Mouse (Mus musculus): ENCODE data around the gene Wfdc6b. TPM values are rescaled to one million over a fixed set of nuclear protein-coding genes. Genes with fewer than 3 reads are reported as not detected.

Wfdc6b gene
- polyA plus RNA-seq, 1 experiment from 2014 or later: not detected

- Histone ChIP-seq H3K27ac (ENCODE audit: low read depth, low read length) (no peak overlapping the region), H3K9me3 (ENCODE audit: control insufficient read depth, low read length) (no peaks in the 10 kb centered on the region), H3K4me2 (replicated peaks; ENCODE audit: low read depth, low read length) (no peak overlapping the region), H3K4me1 (replicated peaks; ENCODE audit: control insufficient read depth, insufficient read depth, low read length) (no peaks in the 10 kb centered on the region), H3K4me3 (ENCODE audit: low read depth, low read length) (no peak overlapping the region), H3K36me3 (ENCODE audit: control insufficient read depth, insufficient read depth, low read length) (no peaks in the 10 kb centered on the region), H3K9ac (ENCODE audit: low read depth, low read length) (no peak overlapping the region), H3K27me3 (ENCODE audit: control insufficient read depth, insufficient read depth, low read length) (no peaks in the 10 kb centered on the region)
- 97% methylated on average over 3 of the region's 3 CpGs for WGBS
- ATAC-seq (ENCODE audit: low FRiP score) (no peak), DNase-seq (ENCODE audit: low spot score) (no peak)
Observed at GRCm38 (mm10) chr2:164603482-164603881, 9.8 kb upstream of the Wfdc6b start.

GRCm38 (mm10) chr2:164604411-164604810 lies 8.9 kb upstream of the Wfdc6b start:
- Histone ChIP-seq H3K36me3 (ENCODE audit: control insufficient read depth, insufficient read depth, low read length) (no peaks in the 10 kb centered on the region), H3K4me1 (replicated peaks; ENCODE audit: control insufficient read depth, insufficient read depth, low read length) (no peaks in the 10 kb centered on the region), H3K9me3 (ENCODE audit: control insufficient read depth, low read length) (no peaks in the 10 kb centered on the region), H3K9ac (ENCODE audit: low read depth, low read length) (no peak overlapping the region), H3K27ac (ENCODE audit: low read depth, low read length) (no peak overlapping the region), H3K4me2 (replicated peaks; ENCODE audit: low read depth, low read length) (no peak overlapping the region), H3K27me3 (ENCODE audit: control insufficient read depth, insufficient read depth, low read length) (no peaks in the 10 kb centered on the region), H3K4me3 (ENCODE audit: low read depth, low read length) (no peak overlapping the region)
- DNase-seq (ENCODE audit: low spot score) (no peak), ATAC-seq (ENCODE audit: low FRiP score) (no peak)
- WGBS: 92% methylated on average over 8 of the region's 8 CpGs

GRCm38 (mm10) chr2:164608781-164609180 lies 4.5 kb upstream of the Wfdc6b start:
- 82% methylated on average over 6 of the region's 6 CpGs for WGBS
- DNase-seq (ENCODE audit: low spot score) (no peak), ATAC-seq (ENCODE audit: low FRiP score) (no peak)
- H3K9me3 ChIP-seq (ENCODE audit: control insufficient read depth, low read length): no peaks in the 10 kb centered on the region
- no peaks in the 10 kb centered on the region for H3K4me1 ChIP-seq (replicated peaks; ENCODE audit: control insufficient read depth, insufficient read depth, low read length)
- no peaks in the 10 kb centered on the region for H3K27me3 ChIP-seq (ENCODE audit: control insufficient read depth, insufficient read depth, low read length)
- H3K36me3 ChIP-seq (ENCODE audit: control insufficient read depth, insufficient read depth, low read length): no peaks in the 10 kb centered on the region
- H3K4me3 ChIP-seq (ENCODE audit: low read depth, low read length): no peak overlapping the region
- no peak overlapping the region for H3K27ac ChIP-seq (ENCODE audit: low read depth, low read length)
- no peak overlapping the region for H3K4me2 ChIP-seq (replicated peaks; ENCODE audit: low read depth, low read length)
- H3K9ac ChIP-seq (ENCODE audit: low read depth, low read length): no peak overlapping the region

- Histone ChIP-seq H3K4me1 (replicated peaks; ENCODE audit: control insufficient read depth, insufficient read depth, low read length) (no peaks in the 10 kb centered on the region), H3K9me3 (ENCODE audit: control insufficient read depth, low read length) (no peaks in the 10 kb centered on the region), H3K4me2 (replicated peaks; ENCODE audit: low read depth, low read length) (no peak overlapping the region), H3K36me3 (ENCODE audit: control insufficient read depth, insufficient read depth, low read length) (no peaks in the 10 kb centered on the region), H3K27me3 (ENCODE audit: control insufficient read depth, insufficient read depth, low read length) (no peaks in the 10 kb centered on the region), H3K4me3 (ENCODE audit: low read depth, low read length) (no peak overlapping the region), H3K9ac (ENCODE audit: low read depth, low read length) (no peak overlapping the region), H3K27ac (ENCODE audit: low read depth, low read length) (no peak overlapping the region)
- ATAC-seq (ENCODE audit: low FRiP score): no peak
- WGBS: 87% methylated on average over 3 of the region's 3 CpGs
- no peak for DNase-seq (ENCODE audit: low spot score)
Observed at GRCm38 (mm10) chr2:164615386-164615785, 2.1 kb downstream of the Wfdc6b start.

GRCm38 (mm10) chr2:164619050-164619449 lies 5.7 kb downstream of the Wfdc6b start:
- H3K4me3 ChIP-seq (ENCODE audit: low read depth, low read length): no peak overlapping the region
- no peaks in the 10 kb centered on the region for H3K4me1 ChIP-seq (replicated peaks; ENCODE audit: control insufficient read depth, insufficient read depth, low read length)
- DNase-seq (ENCODE audit: low spot score): no peak
- no peaks in the 10 kb centered on the region for H3K9me3 ChIP-seq (ENCODE audit: control insufficient read depth, low read length)
- H3K36me3 ChIP-seq (ENCODE audit: control insufficient read depth, insufficient read depth, low read length): no peaks in the 10 kb centered on the region
- 77% methylated on average over 5 of the region's 5 CpGs for WGBS
- no peak overlapping the region for H3K4me2 ChIP-seq (replicated peaks; ENCODE audit: low read depth, low read length)
- ATAC-seq (ENCODE audit: low FRiP score): no peak
- no peak overlapping the region for H3K27ac ChIP-seq (ENCODE audit: low read depth, low read length)
- no peak overlapping the region for H3K9ac ChIP-seq (ENCODE audit: low read depth, low read length)
- no peaks in the 10 kb centered on the region for H3K27me3 ChIP-seq (ENCODE audit: control insufficient read depth, insufficient read depth, low read length)

GRCm38 (mm10) chr2:164621775-164622174 lies 8.5 kb downstream of the Wfdc6b start:
- no peaks in the 10 kb centered on the region for H3K27me3 ChIP-seq (ENCODE audit: control insufficient read depth, insufficient read depth, low read length)
- no peak overlapping the region for H3K4me3 ChIP-seq (ENCODE audit: low read depth, low read length)
- ATAC-seq (ENCODE audit: low FRiP score): no peak
- no peak overlapping the region for H3K4me2 ChIP-seq (replicated peaks; ENCODE audit: low read depth, low read length)
- no peaks in the 10 kb centered on the region for H3K4me1 ChIP-seq (replicated peaks; ENCODE audit: control insufficient read depth, insufficient read depth, low read length)
- no peak for DNase-seq (ENCODE audit: low spot score)
- no peaks in the 10 kb centered on the region for H3K9me3 ChIP-seq (ENCODE audit: control insufficient read depth, low read length)
- no peaks in the 10 kb centered on the region for H3K36me3 ChIP-seq (ENCODE audit: control insufficient read depth, insufficient read depth, low read length)
- no peak overlapping the region for H3K9ac ChIP-seq (ENCODE audit: low read depth, low read length)
- no peak overlapping the region for H3K27ac ChIP-seq (ENCODE audit: low read depth, low read length)
- WGBS: 82% methylated on average over 4 of the region's 4 CpGs

- Histone ChIP-seq H3K27ac (ENCODE audit: low read depth, low read length) (no peak overlapping the region), H3K9ac (ENCODE audit: low read depth, low read length) (no peak overlapping the region), H3K4me2 (replicated peaks; ENCODE audit: low read depth, low read length) (no peak overlapping the region), H3K36me3 (ENCODE audit: control insufficient read depth, insufficient read depth, low read length) (no peaks in the 10 kb centered on the region), H3K9me3 (ENCODE audit: control insufficient read depth, low read length) (no peaks in the 10 kb centered on the region), H3K27me3 (ENCODE audit: control insufficient read depth, insufficient read depth, low read length) (no peaks in the 10 kb centered on the region), H3K4me3 (ENCODE audit: low read depth, low read length) (no peak overlapping the region), H3K4me1 (replicated peaks; ENCODE audit: control insufficient read depth, insufficient read depth, low read length) (no peaks in the 10 kb centered on the region)
- DNase-seq (ENCODE audit: low spot score) (no peak), ATAC-seq (ENCODE audit: low FRiP score) (no peak)
- WGBS: 79% methylated on average over 9 of the region's 9 CpGs
Observed at GRCm38 (mm10) chr2:164635266-164635665, 21.9 kb downstream of the Wfdc6b start.

- WGBS: 84% methylated on average over 3 of the region's 3 CpGs
- Histone ChIP-seq H3K4me3 (ENCODE audit: low read depth, low read length) (no peak within 1 kb of the TSS), H3K9me3 (ENCODE audit: control insufficient read depth, low read length) (no peaks in the 10 kb centered on the region), H3K36me3 (ENCODE audit: control insufficient read depth, insufficient read depth, low read length) (no peaks in the 10 kb centered on the region), H3K4me2 (replicated peaks; ENCODE audit: low read depth, low read length) (no peak within 1 kb of the TSS), H3K27me3 (ENCODE audit: control insufficient read depth, insufficient read depth, low read length) (no peaks in the 10 kb centered on the region), H3K27ac (ENCODE audit: low read depth, low read length) (no peak within 1 kb of the TSS), H3K4me1 (replicated peaks; ENCODE audit: control insufficient read depth, insufficient read depth, low read length) (no peaks in the 10 kb centered on the region), H3K9ac (ENCODE audit: low read depth, low read length) (no peak within 1 kb of the TSS)
- DNase-seq (ENCODE audit: low spot score): no peak
- ATAC-seq (ENCODE audit: low FRiP score): no peak
Observed at GRCm38 (mm10) chr2:164638696-164639095, 25.4 kb downstream of the Wfdc6b start, which contains the start of gene Wfdc16. Gene Wfdc16 (minus strand): TSS chr2:164638796.

- no peak overlapping the region for H3K27ac ChIP-seq (ENCODE audit: low read depth, low read length)
- no peak for ATAC-seq (ENCODE audit: low FRiP score)
- no peak overlapping the region for H3K4me3 ChIP-seq (ENCODE audit: low read depth, low read length)
- H3K9me3 ChIP-seq (ENCODE audit: control insufficient read depth, low read length): no peaks in the 10 kb centered on the region
- no peak for DNase-seq (ENCODE audit: low spot score)
- no peaks in the 10 kb centered on the region for H3K4me1 ChIP-seq (replicated peaks; ENCODE audit: control insufficient read depth, insufficient read depth, low read length)
- no peaks in the 10 kb centered on the region for H3K36me3 ChIP-seq (ENCODE audit: control insufficient read depth, insufficient read depth, low read length)
- WGBS: 66% methylated on average over 7 of the region's 7 CpGs
- H3K27me3 ChIP-seq (ENCODE audit: control insufficient read depth, insufficient read depth, low read length): no peaks in the 10 kb centered on the region
- no peak overlapping the region for H3K9ac ChIP-seq (ENCODE audit: low read depth, low read length)
- H3K4me2 ChIP-seq (replicated peaks; ENCODE audit: low read depth, low read length): no peak overlapping the region
Observed at GRCm38 (mm10) chr2:164641129-164641528, 27.8 kb downstream of the Wfdc6b start.

All from hindbrain, embryonic 11.5 days (tissue).